Mouse (Mus musculus) heart, embryonic 13.5 days (tissue): ENCODE data around the gene Bicd1. TPM values are rescaled to one million over a fixed set of nuclear protein-coding genes. Genes with fewer than 3 reads are reported as not detected.
"Not testable (repeated sequence)": the region's sequence is repeated elsewhere in the genome, so short reads cannot be mapped to it uniquely, and the experiment has no call there.

Experiments
- ATAC-seq: fragments of 200-750 bp; cut with Nextera tagmentation; 2 replicates; pipeline ENCODE4 v1.8.0; 2017; ENCODE audit warnings: moderate TSS enrichment; ENCODE audit not compliant: insufficient number of reproducible peaks, low FRiP score, low TSS enrichment; ENCODE audit errors: extremely low read depth
- H3K27ac ChIP-seq: fragments of 300-500 bp; sonication (generic); replicated peaks from 2 replicates; pipeline ENCODE4 v1.5.1; 2015; ENCODE audit warnings: moderate library complexity, mild to moderate bottlenecking, inconsistent platforms
- H3K27me3 ChIP-seq: fragments of 300-500 bp; sonication (generic); replicated peaks from 2 replicates; pipeline ENCODE4 v1.6.1; 2015; ENCODE audit warnings: mild to moderate bottlenecking, inconsistent platforms
- H3K36me3 ChIP-seq: fragments of 300-500 bp; sonication (generic); 2 replicates; pipeline ENCODE4 v1.6.1; 2015; ENCODE audit warnings: mild to moderate bottlenecking, inconsistent platforms
- H3K4me1 ChIP-seq: fragments of 300-500 bp; sonication (generic); 2 replicates; pipeline ENCODE4 v1.6.1; 2015; ENCODE audit warnings: inconsistent platforms
- H3K4me2 ChIP-seq: fragments of 300-500 bp; sonication (generic); 2 replicates; pipeline ENCODE4 v1.6.1; 2015; ENCODE audit warnings: inconsistent platforms, mild to moderate bottlenecking, moderate library complexity
- H3K4me3 ChIP-seq: fragments of 300-500 bp; sonication (generic); 2 replicates; pipeline ENCODE4 v1.5.1; 2015; ENCODE audit warnings: moderate library complexity, mild to moderate bottlenecking, inconsistent platforms
- H3K9ac ChIP-seq: fragments of 300-500 bp; sonication (generic); 2 replicates; pipeline ENCODE4 v1.6.1; 2015; ENCODE audit warnings: inconsistent platforms, mild to moderate bottlenecking, moderate library complexity
- H3K9me3 ChIP-seq: fragments of 300-500 bp; sonication (generic); 2 replicates; pipeline ENCODE4 v1.6.1; 2016; ENCODE audit warnings: inconsistent platforms
- WGBS: fragments of 180-500 bp; shearing (Covaris S2); methylation state at CpG from one replicate; pipeline ENCODE4 v1.1.7; 2015; ENCODE audit warnings: mixed read lengths; 5-methylcytosine and 5-hydroxymethylcytosine counted together
- polyA plus RNA-seq: library from polyadenylated mRNA; unstranded; fragments of >200 nt; fragmentation: Nextera tagmentation; extraction: Ambion mirVana; gene quantifications from 2 replicates; pipeline ENCODE4 v1.2.1, GENCODE M21; 2015

Gene Bicd1
- polyA plus RNA-seq, 1 experiment from 2014 or later = 5.4 TPM

DNA sequence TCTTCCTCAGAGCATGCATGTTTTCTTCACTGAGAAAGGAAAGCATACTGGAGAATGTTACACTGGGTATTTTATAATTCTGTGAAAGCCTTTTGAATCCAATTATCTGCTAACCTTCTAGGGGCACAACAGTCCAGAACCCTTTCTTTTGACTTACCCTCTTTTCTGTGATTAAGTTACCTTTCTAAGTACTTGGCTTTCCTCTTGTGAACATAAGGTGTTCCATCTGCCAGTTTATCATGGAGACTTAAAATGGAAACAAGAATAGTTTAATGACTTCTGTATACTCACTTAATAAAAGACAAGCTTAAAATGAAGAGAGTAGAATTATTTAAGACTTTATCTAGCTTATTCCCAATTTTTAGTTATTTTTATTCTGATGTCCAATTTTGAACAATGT is 16.1 kb downstream of the Bicd1 start:
- no peaks in the 10 kb centered on the region for H3K4me1 ChIP-seq
- no peaks in the 10 kb centered on the region for H3K27me3 ChIP-seq
- H3K9ac ChIP-seq = no peak overlapping the region
- H3K9me3 ChIP-seq = no peaks in the 10 kb centered on the region
- H3K27ac ChIP-seq = no peak overlapping the region
- no peaks in the 10 kb centered on the region for H3K36me3 ChIP-seq
- no peak overlapping the region for H3K4me2 ChIP-seq
- no peak overlapping the region for H3K4me3 ChIP-seq
- ATAC-seq = no peak

- Histone ChIP-seq H3K9ac (no peak overlapping the region), H3K4me3 (no peak overlapping the region), H3K27me3 (no peaks in the 10 kb centered on the region), H3K9me3 (0 out of 2 replicates have a peak, but pooled peaks cover 3% of the 10 kb centered on the region), H3K27ac (no peak overlapping the region), H3K36me3 (peaks cover 3% of the 10 kb centered on the region), H3K4me1 (no peaks in the 10 kb centered on the region), H3K4me2 (no peak overlapping the region)
- WGBS = 63% methylated on average over 1 of the region's 1 CpGs
- no peak for ATAC-seq
Measured at GRCm38 (mm10) chr6:149439140-149439539, 30.5 kb downstream of the Bicd1 start.

GRCm38 (mm10) chr6:149442884-149443283 is 34.2 kb downstream of the Bicd1 start:
- WGBS = 57% methylated on average over 1 of the region's 1 CpGs
- Histone ChIP-seq H3K36me3 (no peaks in the 10 kb centered on the region), H3K9ac (no peak overlapping the region), H3K4me1 (no peaks in the 10 kb centered on the region), H3K4me3 (no peak overlapping the region), H3K4me2 (no peak overlapping the region), H3K27me3 (no peaks in the 10 kb centered on the region), H3K27ac (no peak overlapping the region), H3K9me3 (no peaks in the 10 kb centered on the region)
- no peak for ATAC-seq

DNA sequence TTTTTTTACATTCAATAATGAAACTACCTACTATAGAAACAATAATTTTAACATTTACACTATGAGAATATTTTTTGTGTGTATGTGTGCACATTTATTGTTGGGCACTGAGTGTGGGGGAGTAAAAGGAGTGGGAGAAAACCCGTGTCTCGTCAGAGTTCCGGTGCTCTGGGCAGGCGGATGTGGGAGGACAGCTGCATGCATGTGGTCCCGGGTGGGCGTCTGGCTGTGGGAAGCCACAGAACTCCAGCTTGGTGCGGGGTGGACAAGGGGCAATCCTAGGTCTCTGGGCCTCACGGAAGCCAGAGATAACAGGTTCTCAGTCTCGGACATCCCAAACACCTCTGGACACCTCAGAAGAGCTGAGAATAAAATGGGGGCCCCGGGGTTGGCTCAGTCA is 37.2 kb downstream of the Bicd1 start:
- Histone ChIP-seq H3K9me3 (peaks cover 5% of the 10 kb centered on the region; the same call in 1 of the 2 replicates), H3K27ac (no peak overlapping the region), H3K27me3 (no peaks in the 10 kb centered on the region), H3K4me2 (no peak overlapping the region), H3K36me3 (no peaks in the 10 kb centered on the region), H3K9ac (no peak overlapping the region), H3K4me1 (no peaks in the 10 kb centered on the region), H3K4me3 (no peak overlapping the region)
- no peak for ATAC-seq
- 64% methylated on average over 10 of the region's 10 CpGs for WGBS

- no peak overlapping the region for H3K4me3 ChIP-seq
- H3K9me3 ChIP-seq = no peaks in the 10 kb centered on the region
- H3K27me3 ChIP-seq = no peaks in the 10 kb centered on the region
- no peak overlapping the region for H3K4me2 ChIP-seq
- no peaks in the 10 kb centered on the region for H3K4me1 ChIP-seq
- no peaks in the 10 kb centered on the region for H3K36me3 ChIP-seq
- no peak overlapping the region for H3K27ac ChIP-seq
- no peak overlapping the region for H3K9ac ChIP-seq
- ATAC-seq = no peak
Measured at GRCm38 (mm10) chr6:149457324-149457723, 48.6 kb downstream of the Bicd1 start.

- no peaks in the 10 kb centered on the region for H3K4me1 ChIP-seq
- H3K27ac ChIP-seq = no peak overlapping the region
- no peak for ATAC-seq
- H3K4me2 ChIP-seq = no peak overlapping the region
- 30% methylated on average over 1 of the region's 1 CpGs for WGBS
- no peaks in the 10 kb centered on the region for H3K27me3 ChIP-seq
- H3K9ac ChIP-seq = no peak overlapping the region
- H3K36me3 ChIP-seq = no peaks in the 10 kb centered on the region
- no peaks in the 10 kb centered on the region for H3K9me3 ChIP-seq
- H3K4me3 ChIP-seq = no peak overlapping the region
Measured at GRCm38 (mm10) chr6:149460971-149461370, 52.3 kb downstream of the Bicd1 start.

DNA sequence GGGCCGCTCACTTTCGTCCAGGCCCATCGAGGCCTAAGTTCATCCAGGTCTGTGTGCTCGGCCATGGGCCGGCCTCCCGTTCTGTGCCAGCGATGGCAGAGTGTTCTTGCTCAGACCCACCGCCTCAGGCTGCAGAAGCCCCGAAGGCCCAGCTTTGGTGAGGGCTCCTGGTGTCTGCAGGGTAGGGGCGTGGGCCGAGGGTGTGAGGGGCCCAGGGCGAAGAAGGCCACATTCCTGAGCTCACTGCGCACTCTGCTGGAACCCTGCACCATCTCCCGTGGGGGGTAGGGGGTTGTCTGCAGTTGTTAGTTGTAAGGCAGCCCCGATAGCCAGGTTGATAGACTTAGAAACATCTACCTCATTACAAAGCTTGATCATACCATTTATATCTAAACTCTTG is 62.8 kb downstream of the Bicd1 start:
- no peaks in the 10 kb centered on the region for H3K4me1 ChIP-seq
- no peak overlapping the region for H3K27ac ChIP-seq
- no peaks in the 10 kb centered on the region for H3K9me3 ChIP-seq
- no peak overlapping the region for H3K9ac ChIP-seq
- H3K4me2 ChIP-seq = no peak overlapping the region
- no peak for ATAC-seq
- no peak overlapping the region for H3K4me3 ChIP-seq
- 64% methylated on average over 15 of the region's 15 CpGs for WGBS
- no peaks in the 10 kb centered on the region for H3K36me3 ChIP-seq
- H3K27me3 ChIP-seq = no peaks in the 10 kb centered on the region

- 91% methylated on average over 6 of the region's 6 CpGs for WGBS
- H3K36me3 ChIP-seq, H3K9me3 ChIP-seq, H3K9ac ChIP-seq, H3K4me3 ChIP-seq, H3K27me3 ChIP-seq, H3K4me1 ChIP-seq, H3K27ac ChIP-seq, H3K4me2 ChIP-seq, ATAC-seq: not testable (repeated sequence)
Measured at GRCm38 (mm10) chr6:149472441-149472840, 63.8 kb downstream of the Bicd1 start.

GRCm38 (mm10) chr6:149481868-149482267 is 73.2 kb downstream of the Bicd1 start:
- not testable (repeated sequence) for H3K9me3 ChIP-seq, H3K4me2 ChIP-seq, H3K4me1 ChIP-seq, H3K27ac ChIP-seq, H3K27me3 ChIP-seq, H3K4me3 ChIP-seq, H3K9ac ChIP-seq, H3K36me3 ChIP-seq, ATAC-seq
- whole genome bisulfite sequencing = 78% methylated on average over 5 of the region's 5 CpGs

DNA sequence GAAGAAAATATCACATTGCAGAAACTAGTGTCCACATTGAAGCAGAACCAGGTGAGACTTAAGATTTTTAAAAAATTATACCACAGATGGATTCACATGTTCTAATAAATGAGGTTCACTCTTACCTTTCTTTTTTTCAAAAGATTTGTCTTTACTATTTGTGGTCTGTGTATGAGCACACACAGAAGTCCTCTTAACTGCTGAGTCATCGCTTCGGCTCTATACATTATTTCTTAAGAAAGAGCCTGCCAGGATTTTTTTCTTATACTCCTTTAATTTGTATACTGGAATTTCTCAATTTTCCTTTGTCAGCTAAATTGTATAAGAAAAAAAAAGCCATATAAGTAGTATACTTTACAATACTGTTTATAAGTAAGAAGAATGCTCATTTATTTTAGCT is 86.0 kb downstream of the Bicd1 start:
- peaks cover 12% of the 10 kb centered on the region for H3K36me3 ChIP-seq

DNA sequence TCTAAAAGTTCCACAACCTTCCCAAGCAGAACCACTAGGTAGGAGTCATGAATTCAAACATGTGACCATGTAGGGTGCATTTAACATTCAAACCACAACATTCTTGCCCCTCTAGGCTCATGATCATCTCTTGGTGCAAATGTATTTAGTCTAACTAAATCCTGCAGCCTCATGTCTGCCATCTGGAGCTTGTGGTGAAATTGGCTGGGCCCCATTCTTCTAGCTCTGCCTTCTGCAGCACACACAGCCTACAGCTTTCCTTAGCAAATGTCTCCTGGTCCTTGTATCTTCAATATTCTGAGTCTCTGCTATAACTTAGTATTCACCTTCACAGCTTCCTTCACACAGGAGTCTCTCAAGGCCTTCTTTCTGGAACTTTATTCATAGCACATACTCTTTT is 87.2 kb downstream of the Bicd1 start:
- Histone ChIP-seq H3K9ac (no peak overlapping the region), H3K27ac (no peak overlapping the region), H3K36me3 (peaks cover 12% of the 10 kb centered on the region), H3K9me3 (no peaks in the 10 kb centered on the region), H3K4me3 (no peak overlapping the region), H3K4me2 (no peak overlapping the region), H3K4me1 (no peaks in the 10 kb centered on the region), H3K27me3 (no peaks in the 10 kb centered on the region)
- ATAC-seq = no peak

More for the DNA sequence above, 86.0 kb downstream of the Bicd1 start:
- ATAC-seq = no peak
- 88% methylated on average over 2 of the region's 2 CpGs for WGBS
- H3K9me3 ChIP-seq = no peaks in the 10 kb centered on the region
- H3K9ac ChIP-seq = no peak overlapping the region
- H3K4me3 ChIP-seq = no peak overlapping the region
- H3K27me3 ChIP-seq = no peaks in the 10 kb centered on the region
- no peaks in the 10 kb centered on the region for H3K4me1 ChIP-seq
- no peak overlapping the region for H3K4me2 ChIP-seq
- H3K27ac ChIP-seq = no peak overlapping the region

GRCm38 (mm10) chr6:149565720-149566498 is 157.2 kb downstream of the Bicd1 start:
- H3K27me3 ChIP-seq = no peaks in the 10 kb centered on the region
- no peaks in the 10 kb centered on the region for H3K36me3 ChIP-seq
- peak overlapping the region; percentile 94 for H3K4me2 ChIP-seq
- WGBS = 3% methylated on average over 19 of the region's 19 CpGs
- no peaks in the 10 kb centered on the region for H3K9me3 ChIP-seq
- peak overlapping the region; percentile 77 for H3K9ac ChIP-seq
- peak overlapping the region; percentile 71 for H3K4me3 ChIP-seq
- H3K4me1 ChIP-seq = 0 out of 2 replicates have a peak, but pooled peaks cover 4% of the 10 kb centered on the region
- H3K27ac ChIP-seq = no peak overlapping the region
- peak; percentile 74; the same call in 1 of the 2 replicates for ATAC-seq
